Mouse (Mus musculus) myocyte (in vitro differentiated cells): Measurements from ENCODE around the gene Glt28d2. TPM values are rescaled to one million over a fixed set of nuclear protein-coding genes. Genes with fewer than 3 reads are reported as not detected.
A peak's percentile ranks its signal among the peaks of the same experiment; 100 is the strongest.

ENCODE experiments used
- H3K27me3 ChIP-seq: one replicate; pipeline ENCODE4 v1.6.1; 2011; ENCODE audit not compliant: control insufficient read depth, insufficient read depth, insufficient read length
- H3K36me3 ChIP-seq: one replicate; pipeline ENCODE4 v1.6.1; 2011; ENCODE audit not compliant: control insufficient read depth, insufficient read depth
- H3K4me2 ChIP-seq: one replicate; pipeline ENCODE4 v1.6.1; 2011; ENCODE audit warnings: low read depth, control low read depth
- H3K4me3 ChIP-seq: one replicate; pipeline ENCODE4 v1.5.1; 2011; ENCODE audit warnings: mild to moderate bottlenecking, control low read depth, moderate library complexity
- H3K79me2 ChIP-seq: one replicate; pipeline ENCODE4 v1.6.1; 2011; ENCODE audit not compliant: control insufficient read depth, insufficient read depth
- H3ac ChIP-seq: one replicate; pipeline ENCODE4 v1.6.1; 2011; ENCODE audit not compliant: control insufficient read depth, insufficient read length
- CEBPB ChIP-seq: IDR thresholded peaks from 2 replicates; pipeline ENCODE4 v1.6.1; 2011; ENCODE audit warnings: mild to moderate bottlenecking, moderate library complexity; ENCODE audit not compliant: poor library complexity, insufficient read depth, severe bottlenecking
- E2F4 ChIP-seq: IDR thresholded peaks from one replicate; pipeline ENCODE4 v1.6.1; 2011; ENCODE audit warnings: mild to moderate bottlenecking, control low read depth, moderate library complexity; ENCODE audit not compliant: insufficient read depth
- MAX ChIP-seq: IDR thresholded peaks from one replicate; pipeline ENCODE4 v1.6.1; 2011; ENCODE audit warnings: low read depth, mild to moderate bottlenecking, control low read depth
- MYOD1 ChIP-seq, 3 experiments: IDR thresholded peaks; one replicate each; pipeline ENCODE4 v1.6.1; 2011; ENCODE audit warnings: control low read depth in 2 of 3, low read depth in 2 of 3, mild to moderate bottlenecking in 2 of 3, moderate library complexity in 1 of 3; ENCODE audit not compliant: insufficient read length in 2 of 3, control insufficient read depth in 1 of 3
- MYOG ChIP-seq, 3 experiments: IDR thresholded peaks; one replicate each; pipeline ENCODE4 v1.6.1; 2011; ENCODE audit warnings: control low read depth in 2 of 3, low read depth in 2 of 3, mild to moderate bottlenecking in 2 of 3; ENCODE audit not compliant: insufficient read length in 2 of 3, control insufficient read depth in 1 of 3, insufficient read depth in 1 of 3
- POLR2A ChIP-seq: IDR thresholded peaks from one replicate; pipeline ENCODE4 v1.6.1; 2011; ENCODE audit warnings: low read depth, mild to moderate bottlenecking, control low read depth, moderate library complexity; ENCODE audit not compliant: insufficient read length
- POLR2AphosphoS2 ChIP-seq: IDR thresholded peaks from one replicate; pipeline ENCODE4 v1.6.1; 2011; ENCODE audit warnings: low read depth, control low read depth; ENCODE audit not compliant: insufficient read length
- REST ChIP-seq: IDR thresholded peaks from one replicate; pipeline ENCODE4 v1.6.1; 2011; ENCODE audit warnings: mild to moderate bottlenecking, control low read depth, moderate library complexity; ENCODE audit not compliant: insufficient read depth, insufficient read length
- SRF ChIP-seq: IDR thresholded peaks from one replicate; pipeline ENCODE4 v1.6.1; 2011; ENCODE audit warnings: low read depth; ENCODE audit not compliant: control insufficient read depth, insufficient read length
- TCF12 ChIP-seq: IDR thresholded peaks from one replicate; pipeline ENCODE4 v1.6.1; 2011; ENCODE audit warnings: mild to moderate bottlenecking, control low read depth; ENCODE audit not compliant: poor library complexity, insufficient read depth, severe bottlenecking
- TCF3 ChIP-seq: IDR thresholded peaks from one replicate; pipeline ENCODE4 v1.6.1; 2011; ENCODE audit warnings: low read depth, control low read depth; ENCODE audit not compliant: insufficient read length
- USF1 ChIP-seq: IDR thresholded peaks from one replicate; pipeline ENCODE4 v1.6.1; 2011; ENCODE audit warnings: low read depth, mild to moderate bottlenecking, control low read depth, moderate library complexity
- polyA plus RNA-seq: library from polyadenylated mRNA; unstranded; fragments of >200 nt; fragmentation: generic; extraction: Trizol; gene quantifications from one replicate; pipeline ENCODE4 v1.2.1, GENCODE M21; 2012; ENCODE audit warnings: missing spikeins

The Glt28d2 gene
- 1.4 TPM for polyA plus RNA-seq

- TF ChIP-seq MYOD1 (IDR thresholded peaks at IDR 0.05; ENCODE audit: control insufficient read depth in 1 of 3, insufficient read length in 2 of 3, low read depth in 2 of 3) (peak in 2 of 3 experiments; percentile 32 to 36), CEBPB (no peak), POLR2A (peak; percentile 61), MYOG (IDR thresholded peaks at IDR 0.05; ENCODE audit: control insufficient read depth in 1 of 3, insufficient read depth in 1 of 3, insufficient read length in 2 of 3, low read depth in 2 of 3) (peak in 1 of 3 experiments; percentile 4), POLR2AphosphoS2 (peak; percentile 58), E2F4 (no peak)
- Histone ChIP-seq H3K27me3 (no peaks in the 10 kb centered on the region), H3K4me2 (peak within 1 kb of the TSS; percentile 100), H3K79me2 (peaks cover 30% of the 10 kb centered on the region), H3K36me3 (no peaks in the 10 kb centered on the region), H3ac (peak within 1 kb of the TSS; percentile 14), H3K4me3 (peak within 1 kb of the TSS; percentile 83)
These were observed at the start of gene Glt28d2, which contains the start of gene Gm37240 for GRCm38 (mm10) chr3:85887239-85887827. Gene Glt28d2, minus strand, starts transcription at chr3:85887516. Gene Gm37240, minus strand, starts transcription at chr3:85887518.

DNA sequence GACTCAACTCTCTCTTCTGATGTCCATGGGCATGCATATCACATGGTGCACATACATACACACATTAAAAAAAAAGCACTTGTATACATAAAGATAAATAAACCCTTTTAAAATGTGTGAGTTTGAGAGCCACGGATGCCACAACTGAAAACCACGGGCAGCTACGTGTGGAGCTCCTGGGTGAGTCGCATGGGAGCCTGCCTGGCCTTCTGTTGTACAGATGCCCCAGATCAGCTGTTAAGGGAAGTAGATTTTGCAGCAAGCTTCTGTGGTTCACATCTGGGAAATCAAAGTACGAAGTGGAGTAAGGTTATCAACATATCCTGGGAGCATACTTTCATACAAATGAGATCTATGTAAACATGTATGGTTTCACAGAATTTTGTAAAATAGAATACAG is 46.3 kb upstream of the Glt28d2 start:
- no peak overlapping the region for H3ac ChIP-seq
- no peak for TF ChIP-seq E2F4
- no peak for TF ChIP-seq MAX
- TF ChIP-seq MYOG (IDR thresholded peaks at IDR 0.05; ENCODE audit: control insufficient read depth in 1 of 3, insufficient read depth in 1 of 3, insufficient read length in 2 of 3, low read depth in 2 of 3): no peak
- TF ChIP-seq USF1: no peak
- no peak for TF ChIP-seq CEBPB
- TF ChIP-seq POLR2AphosphoS2: no peak
- no peak for TF ChIP-seq TCF3
- TF ChIP-seq MYOD1 (IDR thresholded peaks at IDR 0.05; ENCODE audit: control insufficient read depth in 1 of 3, insufficient read length in 2 of 3, low read depth in 2 of 3): no peak
- no peak for TF ChIP-seq TCF12
- no peak for TF ChIP-seq REST
- no peak for TF ChIP-seq POLR2A
- TF ChIP-seq SRF: no peak

GRCm38 (mm10) chr3:85931859-85932258 is 44.5 kb upstream of the Glt28d2 start:
- Histone ChIP-seq H3K4me3 (no peak overlapping the region), H3K36me3 (no peaks in the 10 kb centered on the region), H3ac (no peak overlapping the region), H3K4me2 (no peak overlapping the region), H3K79me2 (no peaks in the 10 kb centered on the region), H3K27me3 (no peaks in the 10 kb centered on the region)
- no peak for TF ChIP-seq REST
- TF ChIP-seq POLR2A: no peak
- TF ChIP-seq MYOG (IDR thresholded peaks at IDR 0.05; ENCODE audit: control insufficient read depth in 1 of 3, insufficient read depth in 1 of 3, insufficient read length in 2 of 3, low read depth in 2 of 3): no peak
- TF ChIP-seq TCF3: no peak
- no peak for TF ChIP-seq TCF12

More for the DNA sequence above, 46.3 kb upstream of the Glt28d2 start:
- Histone ChIP-seq H3K4me3 (no peak overlapping the region), H3K36me3 (no peaks in the 10 kb centered on the region), H3K79me2 (no peaks in the 10 kb centered on the region), H3K27me3 (no peaks in the 10 kb centered on the region), H3K4me2 (no peak overlapping the region)

- no peaks in the 10 kb centered on the region for H3K27me3 ChIP-seq
These were observed 43.4 kb upstream of the Glt28d2 start for GRCm38 (mm10) chr3:85930671-85931255.

More at GRCm38 (mm10) chr3:85930671-85931255, 43.4 kb upstream of the Glt28d2 start:
- no peaks in the 10 kb centered on the region for H3K36me3 ChIP-seq
- H3K79me2 ChIP-seq: no peaks in the 10 kb centered on the region
- no peak overlapping the region for H3K4me3 ChIP-seq
- TF ChIP-seq E2F4 (no peak), CEBPB (no peak), TCF12 (no peak), MAX (no peak), REST (no peak), SRF (no peak), POLR2A (no peak), USF1 (no peak), TCF3 (no peak), POLR2AphosphoS2 (no peak), MYOG (IDR thresholded peaks at IDR 0.05; ENCODE audit: control insufficient read depth in 1 of 3, insufficient read depth in 1 of 3, insufficient read length in 2 of 3, low read depth in 2 of 3) (no peak), MYOD1 (IDR thresholded peaks at IDR 0.05; ENCODE audit: control insufficient read depth in 1 of 3, insufficient read length in 2 of 3, low read depth in 2 of 3) (no peak)
- H3K4me2 ChIP-seq: no peak overlapping the region
- no peak overlapping the region for H3ac ChIP-seq
